In genomic region chr2:147299359-147299758, GRCm38 (mm10) we compare ENCODE assay signal across 28 mouse cellular contexts.
DNase-seq lines count a peak whose midpoint lies in the region; ATAC-seq lines count a peak whose summit lies in the region.
"Had no signal": no experiment of that assay in that cellular context is flagged by ENCODE, and none has a peak within 500 bp of the region (broad histone marks: within the 10 kb centered on the region; RNA-seq: fewer than 3 reads in every experiment).

No protein-coding gene starts in this region.

- no peak overlapping the region for H3K4me3 ChIP-seq in embryonic facial prominence, embryonic 11.5 days (ENCODE audit: low read depth, low read length)
- no peak overlapping the region for H3K4me3 ChIP-seq in embryonic facial prominence, embryonic 10.5 days
- H3K4me3 ChIP-seq in midbrain, embryonic 10.5 days = no peak overlapping the region
- H3K4me3 ChIP-seq in intestine, embryonic 15.5 days (replicated peaks) = no peak overlapping the region
- H3K4me3 ChIP-seq: erythroblast, embryonic 14.5 days; heart, embryonic 13.5 days; layer of hippocampus, adult 2 months; left cerebral cortex, adult 2 months; limb, embryonic 12.5 days; megakaryocyte, embryonic 14.5 days; midbrain, embryonic 13.5 days; neural tube, embryonic 13.5 days had no signal

- no peak overlapping the region for H3K27ac ChIP-seq in embryonic facial prominence, embryonic 11.5 days (replicated peaks; ENCODE audit: low read depth, low read length)
- no peak overlapping the region for H3K27ac ChIP-seq in embryonic facial prominence, embryonic 10.5 days (replicated peaks)
- no peak overlapping the region for H3K27ac ChIP-seq in midbrain, embryonic 10.5 days (replicated peaks)
- no peak overlapping the region for H3K27ac ChIP-seq in intestine, embryonic 15.5 days
- H3K27ac ChIP-seq: hindbrain, embryonic 14.5 days; left cerebral cortex, adult 2 months; limb, embryonic 12.5 days; midbrain, embryonic 13.5 days had no signal

- DNase-seq in embryonic facial prominence, embryonic 11.5 days (ENCODE audit: low spot score) = no peak
- no peak for DNase-seq in embryonic facial prominence, embryonic 10.5 days (ENCODE audit: low spot score)
- peak; percentile 32 for DNase-seq in 3134 (ENCODE audit: extremely low read depth, insufficient read length, low spot score)
- peak; percentile 19 for DNase-seq in ES-CJ7 (ENCODE audit: low read depth, low spot score)
- peak; percentile 42 for DNase-seq in ZHBTc4 (ENCODE audit: low read depth, low spot score)
- no peak for DNase-seq in midbrain, embryonic 10.5 days (ENCODE audit: low spot score)
- DNase-seq: cerebellum, adult 11 months; cerebellum, adult 9-11 months; embryo, embryonic 11 days; gastrocnemius, postnatal 10 days; heart, postnatal 10 days; kidney, adult 11 months; kidney, postnatal 25 days; lung, postnatal 4 days; right cerebral cortex, postnatal 25 days; thymus, postnatal 4 days had no signal

- 70% methylated on average over 3 of the region's 3 CpGs for WGBS in embryonic facial prominence, embryonic 11.5 days
- WGBS in embryonic facial prominence, embryonic 10.5 days = 81% methylated on average over 3 of the region's 3 CpGs
- 70% methylated on average over 3 of the region's 3 CpGs for WGBS in midbrain, embryonic 10.5 days
- 67% methylated on average over 3 of the region's 3 CpGs for WGBS in intestine, embryonic 15.5 days

- no peaks in the 10 kb centered on the region for H3K27me3 ChIP-seq in embryonic facial prominence, embryonic 11.5 days (ENCODE audit: control insufficient read depth, insufficient read depth, low read length)
- no peaks in the 10 kb centered on the region for H3K27me3 ChIP-seq in embryonic facial prominence, embryonic 10.5 days (replicated peaks; ENCODE audit: low read depth, poor library complexity, severe bottlenecking)
- H3K27me3 ChIP-seq in midbrain, embryonic 10.5 days (ENCODE audit: low read depth, poor library complexity, severe bottlenecking) = no peaks in the 10 kb centered on the region
- no peaks in the 10 kb centered on the region for H3K27me3 ChIP-seq in intestine, embryonic 15.5 days (replicated peaks)
- H3K27me3 ChIP-seq: megakaryocyte, embryonic 14.5 days had no signal

- no peaks in the 10 kb centered on the region for H3K36me3 ChIP-seq in embryonic facial prominence, embryonic 11.5 days (replicated peaks; ENCODE audit: control insufficient read depth, insufficient read depth, low read depth, low read length)
- no peaks in the 10 kb centered on the region for H3K36me3 ChIP-seq in embryonic facial prominence, embryonic 10.5 days (replicated peaks)
- no peaks in the 10 kb centered on the region for H3K36me3 ChIP-seq in midbrain, embryonic 10.5 days
- no peaks in the 10 kb centered on the region for H3K36me3 ChIP-seq in intestine, embryonic 15.5 days
- H3K36me3 ChIP-seq: G1E; heart, embryonic 13.5 days; limb, embryonic 12.5 days; midbrain, embryonic 13.5 days; neural tube, embryonic 13.5 days had no signal

- no peak overlapping the region for H3K9ac ChIP-seq in embryonic facial prominence, embryonic 11.5 days (replicated peaks; ENCODE audit: low read length)
- H3K9ac ChIP-seq in intestine, embryonic 15.5 days = no peak overlapping the region
- H3K9ac ChIP-seq: heart, embryonic 13.5 days; hindbrain, embryonic 14.5 days; limb, embryonic 12.5 days; midbrain, embryonic 13.5 days; neural tube, embryonic 13.5 days had no signal

- ATAC-seq in embryonic facial prominence, embryonic 11.5 days (replicated peaks; ENCODE audit: insufficient number of reproducible peaks, low FRiP score, low TSS enrichment, low read depth) = 0 out of 2 replicates have a peak, but pooled peaks have one; percentile 39
- ATAC-seq in intestine, embryonic 15.5 days = no peak

- no peaks in the 10 kb centered on the region for H3K4me1 ChIP-seq in embryonic facial prominence, embryonic 11.5 days (ENCODE audit: control insufficient read depth, insufficient read depth, low read length)
- peaks cover 11% of the 10 kb centered on the region for H3K4me1 ChIP-seq in embryonic facial prominence, embryonic 10.5 days
- H3K4me1 ChIP-seq in midbrain, embryonic 10.5 days = no peaks in the 10 kb centered on the region
- no peaks in the 10 kb centered on the region for H3K4me1 ChIP-seq in intestine, embryonic 15.5 days (replicated peaks)
- H3K4me1 ChIP-seq: megakaryocyte, embryonic 14.5 days had no signal

- H3K9me3 ChIP-seq in embryonic facial prominence, embryonic 11.5 days (replicated peaks; ENCODE audit: control insufficient read depth, low read length) = no peaks in the 10 kb centered on the region
- no peaks in the 10 kb centered on the region for H3K9me3 ChIP-seq in embryonic facial prominence, embryonic 10.5 days
- H3K9me3 ChIP-seq in midbrain, embryonic 10.5 days (replicated peaks) = no peaks in the 10 kb centered on the region
- no peaks in the 10 kb centered on the region for H3K9me3 ChIP-seq in intestine, embryonic 15.5 days
- H3K9me3 ChIP-seq: heart, embryonic 13.5 days; limb, embryonic 12.5 days; megakaryocyte, embryonic 14.5 days; midbrain, embryonic 13.5 days; neural tube, embryonic 13.5 days had no signal

- H3K4me2 ChIP-seq in embryonic facial prominence, embryonic 11.5 days (ENCODE audit: low read depth, low read length) = no peak overlapping the region
- no peak overlapping the region for H3K4me2 ChIP-seq in intestine, embryonic 15.5 days (replicated peaks)
- H3K4me2 ChIP-seq: heart, embryonic 13.5 days; hindbrain, embryonic 14.5 days; limb, embryonic 12.5 days; liver, embryonic 11.5 days; midbrain, embryonic 13.5 days; neural tube, embryonic 13.5 days had no signal

Comparison
In these comparisons a context has a peak if more than half of its experiments do, and no peak if none do; other contexts are left out.
1. DNase-seq: peak in 3134 (single experiment), ES-CJ7 (single experiment) and ZHBTc4 (single experiment); none in embryonic facial prominence, embryonic 11.5 days (single experiment), embryonic facial prominence, embryonic 10.5 days (single experiment) and midbrain, embryonic 10.5 days (single experiment).